ENCODE assay signal across 9 mouse cellular contexts in the genomic region with DNA sequence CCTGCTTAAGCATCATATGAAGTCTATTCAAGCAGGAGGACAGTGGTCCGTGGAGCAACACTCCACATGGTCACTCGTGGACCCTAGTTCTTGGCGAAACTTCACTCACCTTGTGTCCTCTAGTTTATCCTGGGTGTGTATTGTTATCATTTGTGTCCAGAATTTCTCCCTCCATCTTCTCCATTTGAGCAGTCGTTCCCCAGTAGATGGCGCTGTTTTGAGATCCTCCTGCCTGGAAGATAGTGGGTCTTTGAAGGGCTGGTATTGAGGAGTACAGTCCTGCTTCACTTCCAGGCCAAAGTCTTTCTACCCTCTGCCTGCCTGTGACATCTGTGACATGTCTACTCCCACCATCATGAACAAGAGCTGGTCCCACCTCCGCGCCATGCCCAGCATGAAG.
DNase-seq lines count a peak whose midpoint lies in the region; ATAC-seq and TF ChIP-seq lines count a peak whose summit lies in the region.
"Had no signal": no experiment of that assay in that cellular context is flagged by ENCODE, and none has a peak within 500 bp of the region (broad histone marks: within the 10 kb centered on the region; RNA-seq: fewer than 3 reads in every experiment).

No protein-coding gene starts in this region.

- no peak for ATAC-seq in intestine, embryonic 15.5 days

- H3K4me2 ChIP-seq in intestine, embryonic 15.5 days (replicated peaks) = no peak overlapping the region
- H3K4me2 ChIP-seq: liver, embryonic 15.5 days had no signal

- no peak overlapping the region for H3K27ac ChIP-seq in cerebellum, adult 2 months (ENCODE audit: insufficient read depth, low read length)
- no peak overlapping the region for H3K27ac ChIP-seq in left cerebral cortex, adult 2 months
- H3K27ac ChIP-seq in intestine, embryonic 15.5 days = 0 out of 2 replicates have a peak overlapping the region, but pooled peaks have one; percentile 19
- H3K27ac ChIP-seq: liver, embryonic 15.5 days had no signal

- TF ChIP-seq CTCF in cerebellum, adult 2 months (IDR thresholded peaks at IDR 0.05; ENCODE audit: borderline replicate concordance, insufficient read depth, low read depth, low read length) = no peak
- peak; percentile 57 for TF ChIP-seq CTCF in left cerebral cortex, adult 2 months (IDR thresholded peaks at IDR 0.05)

- no peak for TF ChIP-seq POLR2A in cerebellum, adult 2 months (IDR thresholded peaks at IDR 0.05; ENCODE audit: borderline replicate concordance, insufficient read depth, low read length)

- H3K9ac ChIP-seq in intestine, embryonic 15.5 days = no peak overlapping the region
- H3K9ac ChIP-seq: liver, embryonic 15.5 days had no signal

- H3K9me3 ChIP-seq in intestine, embryonic 15.5 days = no peaks in the 10 kb centered on the region
- H3K9me3 ChIP-seq: liver, embryonic 15.5 days had no signal

- H3K27me3 ChIP-seq in cerebellum, adult 2 months (ENCODE audit: control insufficient read depth, insufficient read depth, low read length) = no peaks in the 10 kb centered on the region
- H3K27me3 ChIP-seq in intestine, embryonic 15.5 days (replicated peaks) = no peaks in the 10 kb centered on the region
- H3K27me3 ChIP-seq: liver, embryonic 15.5 days had no signal

- no peak overlapping the region for H3K4me3 ChIP-seq in cerebellum, adult 2 months (replicated peaks; ENCODE audit: insufficient read depth, low read depth, low read length)
- H3K4me3 ChIP-seq in left cerebral cortex, adult 2 months = no peak overlapping the region
- H3K4me3 ChIP-seq in intestine, embryonic 15.5 days (replicated peaks) = no peak overlapping the region
- H3K4me3 ChIP-seq: liver, embryonic 15.5 days had no signal

- H3K4me1 ChIP-seq in cerebellum, adult 2 months (ENCODE audit: control insufficient read depth, insufficient read depth, low read length) = no peaks in the 10 kb centered on the region
- H3K4me1 ChIP-seq in intestine, embryonic 15.5 days (replicated peaks) = no peaks in the 10 kb centered on the region; the same call in 1 of the 2 replicates
- H3K4me1 ChIP-seq: liver, embryonic 15.5 days had no signal

- intact Hi-C loops in left cerebral cortex, adult 2 months (cut with DNase I) = loop anchor here (5.0 kb wide), 1 partner anchor 95 kb away; no protein-coding TSS in a partner anchor

- peak; percentile 64 to 76 for DNase-seq in cerebellum, postnatal 10 days
- DNase-seq in cerebellum, adult 2 months = no peak
- no peak for DNase-seq in left cerebral cortex, adult 2 months (ENCODE audit: extremely low spot score in 1 of 2, low spot score in 2 of 2)
- no peak for DNase-seq in left cerebral cortex, adult 8-10 months (ENCODE audit: low spot score in 2 of 2)
- peak; percentile 60 for DNase-seq in adrenal gland, postnatal 10 days
- DNase-seq in natural killer cell, adult 2 months (ENCODE audit: low spot score in 2 of 2) = peak; percentile 9 to 20
- no peak for DNase-seq in spleen, postnatal 4 days (ENCODE audit: low spot score in 2 of 2)

- 59% methylated on average over 7 of the region's 7 CpGs for WGBS in cerebellum, adult 2 months
- 50% methylated on average over 7 of the region's 7 CpGs for WGBS in intestine, embryonic 15.5 days

- H3K36me3 ChIP-seq in intestine, embryonic 15.5 days = no peaks in the 10 kb centered on the region
- H3K36me3 ChIP-seq: liver, embryonic 15.5 days had no signal

Comparison
In these comparisons a context has a peak if more than half of its experiments do, and no peak if none do; other contexts are left out.
1. DNase-seq: peak in cerebellum, postnatal 10 days (2 of 2), adrenal gland, postnatal 10 days (single experiment) and natural killer cell, adult 2 months (2 of 2); none in cerebellum, adult 2 months (0 of 2), left cerebral cortex, adult 2 months (0 of 2), left cerebral cortex, adult 8-10 months (0 of 2) and spleen, postnatal 4 days (0 of 2).